Mouse (Mus musculus) kidney, postnatal 14 days (tissue): ENCODE data around the gene Klk15.
"Not testable (repeated sequence)": the region's sequence is repeated elsewhere in the genome, so short reads cannot be mapped to it uniquely, and the experiment has no call there.

ENCODE experiments used
- DNase-seq: peaks from one replicate; pipeline ENCODE4 v3.0.0; 2022; ENCODE audit warnings: mixed read lengths

Gene Klk15

DNA sequence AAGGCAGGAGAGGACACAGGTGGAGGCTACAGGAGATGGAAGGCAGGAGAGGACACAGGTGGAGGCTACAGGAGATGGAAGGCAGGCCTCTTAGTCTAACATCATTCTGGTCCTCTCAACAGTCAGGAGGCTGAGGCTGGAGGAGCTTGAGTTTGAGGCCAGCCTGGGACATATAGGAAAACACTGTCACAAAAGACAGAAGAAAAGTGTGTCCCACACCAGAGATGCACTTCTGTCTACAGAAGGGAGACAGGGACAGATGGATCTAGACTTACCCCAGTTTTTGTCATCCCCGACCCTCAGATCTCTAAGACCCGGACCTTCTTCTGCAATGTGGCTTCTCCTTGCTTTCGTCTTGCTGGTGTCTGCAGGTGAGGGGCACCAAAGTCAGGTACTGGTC lies at the start of gene Klk15:
Klk15 (plus strand) TSS at position 301 of the 400 bp plus-strand sequence.
- DNase-seq = no peak

DNA sequence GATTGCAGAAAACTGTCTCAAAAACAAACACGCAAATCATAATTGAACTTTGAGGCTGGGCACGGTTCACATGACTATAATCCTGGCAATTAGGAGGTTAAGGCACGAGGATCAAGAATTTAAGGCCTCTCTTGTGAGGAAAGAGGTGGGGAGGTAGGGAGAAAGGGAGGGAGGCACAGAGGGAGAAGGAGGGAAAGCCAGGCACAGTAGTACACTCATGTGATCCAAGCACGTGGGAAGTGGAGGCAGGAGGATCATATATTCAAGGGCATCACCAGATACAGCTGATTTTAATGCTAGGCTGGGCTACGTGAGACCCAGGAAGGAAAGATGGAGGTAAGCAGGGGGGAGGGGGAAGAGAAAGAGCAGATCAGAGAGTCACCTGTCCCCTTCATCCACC lies 42.2 kb upstream of the Klk15 start:
- no peak for DNase-seq

DNA sequence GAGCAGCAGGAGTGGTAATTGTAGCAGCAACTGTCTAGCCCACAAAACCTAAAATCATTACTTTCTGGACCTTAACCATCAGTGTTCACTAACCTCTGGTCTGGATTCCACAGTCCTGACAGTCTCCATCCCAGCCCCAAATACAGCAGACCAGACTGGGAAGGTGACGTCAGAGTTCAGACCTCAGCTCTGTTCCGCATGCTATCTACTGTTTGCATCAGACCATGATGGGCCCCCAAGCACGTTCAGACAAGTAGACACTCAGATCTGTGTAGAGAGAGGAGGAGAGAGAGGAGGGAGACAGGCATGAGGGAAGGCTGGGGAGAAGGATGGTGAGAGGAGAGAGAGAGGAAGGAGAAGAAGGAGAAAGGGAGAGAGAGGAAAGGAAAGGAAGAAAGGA lies 41.8 kb upstream of the Klk15 start:
- no peak for DNase-seq

DNA sequence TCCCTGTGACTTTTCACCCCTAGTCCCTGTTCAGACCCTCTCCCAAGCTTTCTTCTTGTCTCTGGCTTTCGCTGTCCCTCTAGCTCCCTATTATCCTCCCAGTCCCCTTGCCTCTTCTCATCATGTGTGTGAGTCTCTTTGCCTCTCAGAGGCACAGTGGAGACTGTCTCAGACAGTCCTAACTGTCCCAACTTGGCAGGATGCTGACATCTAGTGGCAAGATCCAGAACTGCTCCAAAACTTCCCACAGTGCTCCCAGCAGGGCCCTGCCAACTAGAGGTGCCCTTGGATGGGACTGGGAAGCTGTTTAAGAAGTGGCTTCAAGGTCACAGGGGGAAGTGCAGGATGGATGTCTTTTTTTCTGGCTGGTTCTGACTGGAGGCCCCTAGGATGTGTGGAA lies 38.7 kb upstream of the Klk15 start:
- peak; percentile 90 for DNase-seq

DNA sequence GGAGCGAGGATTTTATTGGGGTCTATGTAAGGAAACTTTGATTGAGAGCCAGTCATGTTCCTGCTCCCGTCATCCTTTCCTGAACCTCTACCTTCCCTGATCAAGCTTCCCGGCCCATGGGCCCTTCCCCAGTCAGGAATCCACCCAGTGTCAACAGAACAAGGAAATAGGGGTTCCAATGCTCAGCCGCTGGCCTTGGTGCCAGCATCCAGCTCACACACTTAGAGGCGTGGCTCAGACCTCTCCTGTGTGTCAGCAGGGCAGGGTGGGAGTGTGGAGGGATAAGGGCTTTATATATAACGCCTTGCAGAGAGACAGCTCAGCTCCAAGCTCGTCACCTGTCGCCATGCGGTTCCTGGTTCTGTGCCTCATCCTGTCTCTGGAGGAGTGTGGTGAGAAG lies 18.7 kb upstream of the Klk15 start:
- DNase-seq = no peak

DNA sequence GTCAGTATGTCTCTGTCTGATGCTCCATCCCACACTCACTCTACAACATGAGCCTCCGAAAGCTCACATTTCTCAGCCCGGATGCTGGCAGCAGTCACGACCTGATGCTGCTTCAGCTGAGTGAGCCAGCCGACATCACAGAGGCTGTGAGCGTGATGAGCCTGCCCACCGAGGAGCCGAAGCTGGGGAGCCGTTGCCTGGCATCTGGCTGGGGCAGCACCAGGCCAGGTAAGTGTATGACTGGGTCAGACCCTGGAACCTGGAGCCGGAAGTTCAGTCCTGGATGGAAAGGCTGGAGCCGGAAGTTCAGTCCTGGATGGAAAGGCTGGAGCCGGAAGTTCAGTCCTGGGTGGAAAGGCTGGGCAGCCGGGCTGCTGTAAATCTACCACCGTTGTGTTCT lies 15.1 kb upstream of the Klk15 start:
- no peak for DNase-seq

DNA sequence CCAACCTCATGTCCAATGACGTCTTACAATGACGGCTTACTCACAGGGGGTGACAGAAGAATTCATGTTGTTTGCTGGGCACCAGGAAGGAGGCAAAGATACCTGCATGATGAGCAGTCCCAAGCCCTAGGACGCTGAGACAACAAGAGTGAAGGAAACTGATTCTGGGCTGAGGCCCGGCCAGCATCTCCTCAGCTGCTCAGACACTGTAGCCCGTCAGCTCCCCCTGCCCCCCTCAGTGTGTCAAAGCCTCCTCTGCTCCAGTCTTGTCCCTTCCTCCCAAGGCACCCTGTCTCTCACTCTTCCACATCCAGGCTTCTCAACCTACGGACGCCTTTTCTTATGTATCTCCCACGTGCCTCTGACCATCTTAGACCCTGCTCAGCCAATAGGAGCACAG lies 14.7 kb upstream of the Klk15 start:
- DNase-seq = no peak

DNA sequence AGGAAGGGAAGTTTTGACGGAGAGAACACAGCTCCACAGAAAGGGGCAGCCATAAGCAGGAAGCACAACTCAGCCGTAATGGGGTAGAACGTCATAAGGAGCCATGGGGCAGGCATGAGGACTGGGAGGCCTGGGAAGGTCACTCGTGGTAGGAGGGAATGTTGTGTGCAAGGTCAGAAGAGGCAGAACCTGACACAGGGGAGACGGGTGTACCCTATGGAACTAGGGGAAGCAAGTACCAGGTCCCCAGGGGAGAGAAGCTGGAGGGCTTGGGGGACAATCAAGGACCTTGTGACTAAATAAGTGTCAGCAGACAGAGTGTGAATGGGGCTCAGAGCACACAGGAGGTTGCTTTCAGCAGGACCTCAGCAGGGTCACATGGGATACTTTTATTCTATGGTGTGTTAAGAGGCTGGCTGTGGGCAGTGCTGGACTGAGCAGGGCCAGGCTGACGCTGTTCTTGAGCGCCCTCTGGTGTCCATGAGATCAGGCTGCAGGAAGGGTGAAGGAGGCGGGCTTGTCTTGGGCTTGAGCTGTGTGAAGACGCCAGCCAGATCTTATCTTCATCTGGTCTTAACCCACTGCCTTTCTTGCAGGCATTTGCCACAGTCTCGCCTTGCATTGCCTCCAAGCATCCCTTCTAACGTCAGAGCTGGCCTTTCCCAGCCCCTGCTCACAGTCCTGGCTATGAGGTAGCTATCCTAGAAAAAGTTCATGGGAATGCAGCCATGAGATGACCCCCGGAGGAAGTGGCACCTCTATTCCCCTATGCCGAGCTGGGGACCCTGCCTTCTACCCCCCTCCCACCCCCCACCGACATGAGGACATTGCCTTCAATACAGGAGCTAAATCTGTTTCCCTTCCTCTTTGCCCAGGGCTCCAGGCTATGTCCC lies 13.7 kb upstream of the Klk15 start:
- peak; percentile 75 for DNase-seq

DNA sequence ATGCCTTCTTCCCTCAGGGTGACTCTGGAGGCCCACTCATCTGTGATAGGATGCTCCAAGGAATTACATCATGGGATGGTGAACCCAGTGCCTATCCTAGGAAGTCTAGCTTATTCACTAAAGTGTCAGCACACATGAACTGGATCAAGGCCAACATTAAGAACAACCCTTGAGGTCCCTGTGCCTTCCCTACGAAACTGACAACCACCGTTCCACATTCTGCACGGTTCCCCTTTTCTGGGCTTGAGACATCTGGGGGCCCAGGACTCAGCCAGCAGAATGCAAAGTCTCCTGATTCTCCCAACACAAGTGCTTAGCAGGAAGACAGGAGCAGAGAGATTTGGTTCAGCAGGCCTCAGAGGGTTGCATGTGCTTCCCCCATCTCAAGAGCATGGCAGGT lies 13.0 kb upstream of the Klk15 start:
- DNase-seq = no peak

DNA sequence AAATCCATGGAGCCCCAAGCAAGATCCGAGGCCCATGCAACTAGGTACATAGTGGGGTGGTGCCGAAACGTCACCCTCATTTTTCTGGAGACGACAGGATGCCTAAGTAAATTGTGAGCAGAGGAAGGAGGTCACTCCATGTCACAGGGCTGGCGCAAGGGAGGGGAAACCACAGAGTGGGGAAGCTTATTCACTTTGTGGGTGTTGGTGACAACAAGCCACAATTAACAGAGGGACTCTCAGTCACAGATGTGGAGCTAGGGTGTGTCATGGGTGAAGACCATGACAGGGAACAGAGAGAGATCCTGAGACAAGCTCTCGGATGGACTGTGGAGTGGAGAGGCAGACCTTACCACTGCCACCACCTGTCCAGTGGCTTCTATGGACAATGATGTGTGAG lies 12.5 kb upstream of the Klk15 start:
- DNase-seq = no peak

DNA sequence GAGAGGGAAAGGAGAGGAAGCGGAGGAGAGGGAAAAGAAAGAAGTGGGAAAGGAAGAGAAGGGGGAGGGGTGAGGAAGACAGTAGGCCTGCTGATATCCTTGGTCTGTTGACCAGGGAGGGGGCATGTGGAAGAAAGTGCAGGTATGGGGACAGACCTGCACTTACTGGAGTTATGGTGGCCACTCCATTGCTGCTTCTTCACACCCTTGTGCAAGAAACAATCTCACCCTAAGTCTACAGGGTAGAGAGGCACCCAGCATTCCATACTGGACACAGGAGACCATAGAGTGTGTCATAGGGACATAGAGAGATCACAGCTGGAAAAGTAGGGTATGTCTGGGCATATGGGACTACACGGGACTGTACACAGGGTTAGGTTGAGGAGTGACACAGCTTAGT lies 11.6 kb upstream of the Klk15 start:
- DNase-seq = no peak

DNA sequence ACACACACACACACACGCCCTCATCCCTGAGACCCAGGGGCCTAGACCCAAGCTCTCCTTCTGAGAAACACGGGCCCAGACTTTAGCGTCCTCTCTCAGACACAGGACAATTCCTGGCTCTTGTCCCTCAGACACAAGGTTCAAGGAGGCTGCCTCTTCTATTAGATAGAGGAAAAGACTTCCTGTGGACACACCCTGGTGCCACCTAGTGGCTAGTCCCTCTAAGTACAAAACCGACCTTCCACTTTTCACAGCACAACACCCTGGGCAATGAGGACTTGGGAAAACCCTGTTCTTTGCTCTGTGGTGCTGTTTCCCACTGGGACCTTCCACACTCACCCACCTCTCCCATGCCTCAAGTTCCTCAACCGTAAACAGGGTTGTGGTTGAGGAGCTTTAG lies 7.6 kb upstream of the Klk15 start:
- DNase-seq = no peak

DNA sequence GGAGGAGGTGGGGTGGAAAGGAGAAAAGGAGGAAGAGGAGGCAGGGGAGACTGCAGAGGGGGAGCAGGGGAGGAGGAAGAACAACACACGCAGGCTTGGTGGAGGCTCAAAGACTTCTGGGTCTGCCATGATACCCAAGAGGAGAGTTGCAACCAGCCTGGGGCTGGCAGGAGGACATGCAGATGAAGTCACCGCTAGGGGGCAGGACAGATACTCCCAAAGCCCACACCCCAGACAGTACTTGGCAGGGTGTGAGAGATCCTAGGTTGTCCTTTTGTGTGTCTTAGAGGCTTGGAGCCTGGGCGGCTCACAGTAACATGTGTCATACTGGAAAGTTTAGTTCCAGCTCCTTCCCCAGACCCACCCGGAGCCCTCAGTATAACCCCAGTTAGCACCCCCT lies 5.0 kb upstream of the Klk15 start:
- peak; percentile 32 for DNase-seq

DNA sequence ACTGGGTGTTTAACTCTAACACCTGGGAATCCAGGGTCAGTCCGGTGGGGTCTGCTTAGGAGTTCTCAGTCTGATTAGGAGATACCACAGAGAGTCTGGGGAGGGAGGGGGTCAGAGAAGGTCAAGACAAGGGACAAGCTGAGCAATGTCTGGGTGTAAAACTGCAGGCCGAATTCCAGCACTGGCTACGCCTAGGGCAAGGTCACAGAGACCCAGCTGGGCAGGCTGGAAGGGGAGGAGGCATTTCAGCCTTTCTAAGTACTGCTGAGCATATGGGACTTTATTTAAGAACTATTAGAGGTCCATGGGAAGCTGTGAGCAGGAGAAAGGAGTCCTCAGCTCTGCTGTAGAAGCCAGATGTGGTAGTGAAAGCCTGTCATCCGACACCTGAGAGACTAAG lies 1.2 kb upstream of the Klk15 start:
- peak; percentile 13 for DNase-seq

DNA sequence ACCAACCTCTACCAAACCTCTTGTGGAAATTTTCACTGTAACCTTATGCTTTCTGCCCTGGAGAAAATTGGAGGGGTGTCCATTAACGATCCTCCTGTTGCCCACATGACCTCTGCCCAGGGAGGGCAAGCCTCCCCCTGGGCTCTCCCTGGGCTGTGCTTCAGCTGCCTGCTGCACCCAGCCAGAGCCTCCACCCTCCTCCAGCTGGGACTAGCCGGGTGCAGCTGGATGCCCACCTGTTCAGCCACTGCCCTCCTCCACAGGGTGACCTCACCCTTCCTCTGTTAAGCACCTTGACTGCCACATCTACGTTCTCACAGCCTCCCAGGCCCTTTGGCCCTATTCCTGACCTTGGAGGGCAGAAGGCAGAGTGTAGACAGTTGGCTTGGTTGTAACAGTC lies 1.2 kb downstream of the Klk15 start:
- peak; percentile 49 for DNase-seq

DNA sequence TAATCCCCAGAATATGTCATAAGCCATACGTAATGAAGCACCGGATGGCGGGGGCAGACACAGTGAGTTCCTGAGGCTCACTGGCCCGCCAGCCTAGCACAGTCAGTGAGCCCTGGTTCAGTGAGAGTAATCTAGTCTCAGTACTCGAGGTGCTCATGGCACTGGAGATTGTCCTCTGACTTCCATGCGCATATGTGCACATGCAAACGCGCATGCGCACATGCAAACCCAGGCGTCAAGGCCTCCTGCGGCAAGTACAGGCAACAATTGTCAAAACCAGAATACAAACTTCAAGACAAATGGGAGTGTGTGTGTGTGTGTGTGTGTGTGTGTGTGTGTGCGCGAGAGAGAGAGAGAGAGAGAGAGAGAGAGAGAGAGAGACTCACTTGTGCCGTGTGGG lies 3.0 kb downstream of the Klk15 start:
- DNase-seq = no peak

DNA sequence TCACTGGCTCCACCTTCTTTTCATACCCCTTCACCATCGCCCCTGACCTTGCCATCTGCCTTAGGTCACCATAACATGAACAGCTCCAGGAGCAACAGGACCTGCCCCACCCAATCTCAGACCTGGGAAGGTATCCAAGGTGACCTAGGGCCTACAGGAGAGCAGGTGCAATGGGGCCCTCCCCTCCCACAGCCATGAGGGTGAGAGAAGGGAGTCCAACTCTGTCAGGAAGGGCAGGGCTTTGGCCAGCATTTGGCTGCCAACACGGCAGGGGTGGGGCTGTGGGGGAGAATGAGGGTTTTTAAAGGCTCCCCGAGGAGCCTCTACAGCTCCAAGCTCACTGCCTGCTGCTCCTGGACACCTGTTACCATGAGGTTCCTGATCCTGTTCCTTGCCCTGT lies 8.8 kb downstream of the Klk15 start:
- not testable (repeated sequence) for DNase-seq

DNA sequence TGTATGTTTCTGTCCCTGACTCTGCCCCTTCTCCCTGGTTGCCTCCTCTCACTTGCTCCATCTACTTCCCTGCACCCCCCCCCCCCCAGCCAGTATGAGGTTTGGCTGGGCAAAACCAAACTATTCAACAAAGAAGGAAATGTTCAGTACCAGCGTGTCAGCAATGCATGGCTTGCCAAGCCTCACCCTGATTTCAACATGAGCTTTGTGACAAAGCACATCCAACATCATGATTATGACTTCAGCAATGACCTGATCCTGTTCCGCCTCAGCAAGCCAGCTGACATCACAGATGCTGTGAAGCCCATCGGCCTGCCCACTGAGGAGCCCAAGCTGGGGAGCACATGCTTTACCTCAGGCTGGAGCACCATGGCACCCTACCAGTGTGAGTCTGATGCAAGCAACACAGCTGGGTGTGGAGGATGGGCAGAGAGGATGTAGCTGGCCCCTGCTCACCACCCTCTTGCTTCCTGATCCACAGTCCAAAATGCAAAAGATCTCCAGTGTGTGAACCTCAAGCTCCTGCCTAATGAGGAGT lies 11.3 kb downstream of the Klk15 start:
- no peak for DNase-seq

DNA sequence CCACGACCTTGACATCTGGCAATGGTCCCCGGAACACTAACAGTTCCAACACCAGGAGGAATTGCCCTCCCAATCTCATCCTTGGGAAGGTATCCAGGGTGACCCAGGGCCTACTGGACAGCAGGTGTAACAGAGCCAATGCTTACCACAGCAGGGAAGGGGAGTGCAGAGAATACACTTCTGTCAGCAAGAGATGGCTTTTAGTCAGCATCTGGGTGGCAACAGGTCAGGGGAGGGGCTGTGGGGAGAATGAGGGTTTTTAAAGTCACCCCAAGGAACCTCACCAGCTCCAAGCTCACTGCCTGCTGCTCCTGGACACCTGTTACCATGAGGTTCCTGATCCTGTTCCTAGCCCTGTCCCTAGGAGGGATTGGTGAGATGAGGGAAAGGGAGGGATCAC lies 16.8 kb downstream of the Klk15 start, which contains the start of gene Klk1b8:
Klk1b8 (plus strand) TSS at position 301 of the 400 bp plus-strand sequence.
- DNase-seq = no peak

DNA sequence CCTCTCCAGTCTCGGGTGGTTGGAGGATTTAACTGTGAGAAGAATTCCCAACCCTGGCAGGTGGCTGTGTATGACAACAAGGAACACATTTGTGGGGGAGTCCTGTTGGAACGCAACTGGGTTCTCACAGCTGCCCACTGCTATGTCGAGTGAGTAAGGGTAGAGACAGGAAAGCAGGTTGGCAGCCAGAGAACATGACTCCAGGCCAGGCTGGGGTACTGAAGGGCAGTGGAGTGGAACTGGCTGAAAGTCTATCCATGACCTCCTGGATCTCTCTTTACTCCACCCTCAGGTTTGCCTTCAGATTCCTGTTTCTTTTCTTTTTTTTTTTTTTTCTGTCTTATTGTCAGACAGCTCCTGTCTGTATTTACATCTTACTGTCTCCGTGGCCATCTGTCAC lies 19.2 kb downstream of the Klk15 start:
- peak; percentile 44 for DNase-seq

DNA sequence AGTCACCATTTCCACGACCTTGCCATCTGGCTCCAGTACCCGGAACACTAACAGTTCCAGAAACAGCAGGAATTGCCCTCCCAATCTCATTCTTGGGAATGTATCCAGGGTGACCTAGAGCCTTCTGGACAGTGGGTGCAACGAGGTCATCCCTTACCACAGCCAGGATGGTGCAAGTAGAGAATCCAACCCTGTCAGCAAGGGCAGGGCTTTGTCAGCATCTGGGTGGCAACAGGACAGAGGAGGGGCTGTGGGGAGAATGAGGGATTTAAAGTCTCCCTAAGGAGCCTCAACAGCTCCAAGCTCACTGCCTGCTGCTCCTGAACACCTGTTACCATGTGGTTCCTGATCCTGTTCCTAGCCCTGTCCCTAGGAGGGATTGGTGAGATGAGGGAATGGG lies 32.9 kb downstream of the Klk15 start, which contains the start of gene Klk1b1:
Klk1b1 (plus strand) TSS at position 301 of the 400 bp plus-strand sequence.
- no peak for DNase-seq

DNA sequence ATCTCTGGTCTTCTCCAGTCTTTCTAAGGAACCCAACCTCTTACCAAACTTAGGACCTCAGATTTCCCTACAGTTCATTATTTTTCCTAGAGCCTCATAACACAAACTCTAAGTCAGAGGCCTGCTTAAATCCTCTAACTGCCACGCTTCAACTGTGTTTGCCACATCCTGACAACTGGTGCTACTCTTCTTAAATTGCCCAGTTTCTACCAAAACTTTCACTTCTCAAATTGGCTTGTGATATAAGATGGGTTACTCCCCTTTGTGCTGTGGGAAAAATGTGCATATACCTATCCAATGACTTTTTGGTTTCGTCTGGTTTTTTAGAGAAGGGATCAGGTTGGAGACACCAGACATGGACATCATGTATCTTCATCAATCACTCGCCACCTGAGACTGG lies 33.5 kb downstream of the Klk15 start:
- DNase-seq = no peak

DNA sequence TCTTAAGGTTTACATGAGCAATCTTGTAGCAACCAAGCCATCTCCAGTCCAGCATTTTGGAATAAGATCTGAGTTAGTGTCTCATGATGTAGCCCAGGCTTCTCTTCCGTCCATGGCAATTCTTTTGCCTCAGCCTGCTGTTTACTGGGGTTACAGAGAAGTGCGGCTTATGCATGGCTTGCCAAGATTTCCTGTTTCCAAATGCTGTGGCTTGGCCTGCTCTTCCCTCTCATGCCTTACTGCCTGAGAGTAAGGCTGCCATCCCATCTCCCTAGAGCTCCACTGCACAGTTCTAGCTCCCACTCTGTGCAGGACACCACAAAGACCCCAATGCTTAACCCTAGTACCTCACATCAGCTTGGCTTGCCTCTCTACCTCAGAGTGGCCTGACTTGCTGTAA lies 34.1 kb downstream of the Klk15 start:
- no peak for DNase-seq

DNA sequence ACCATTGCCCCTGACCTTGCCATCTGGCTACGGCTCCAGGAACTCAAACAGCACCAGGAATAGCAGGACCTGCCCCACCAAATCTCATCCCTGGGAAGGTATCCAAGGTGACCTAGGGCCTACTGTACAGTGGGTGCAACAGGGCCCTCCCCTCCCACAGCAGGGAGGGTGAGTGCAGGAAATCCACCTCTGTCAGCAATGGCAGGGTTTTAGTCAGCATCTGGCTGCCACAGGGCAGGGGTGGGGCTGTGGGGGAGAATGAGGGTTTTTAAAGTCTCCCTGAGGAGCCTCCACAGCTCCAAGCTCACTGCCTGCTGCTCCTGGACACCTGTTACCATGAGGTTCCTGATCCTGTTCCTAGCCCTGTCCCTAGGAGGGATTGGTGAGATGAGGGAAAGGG lies 42.2 kb downstream of the Klk15 start, which contains the start of gene Klk1b9:
Klk1b9 (plus strand) TSS at position 301 of the 400 bp plus-strand sequence.
- not testable (repeated sequence) for DNase-seq

DNA sequence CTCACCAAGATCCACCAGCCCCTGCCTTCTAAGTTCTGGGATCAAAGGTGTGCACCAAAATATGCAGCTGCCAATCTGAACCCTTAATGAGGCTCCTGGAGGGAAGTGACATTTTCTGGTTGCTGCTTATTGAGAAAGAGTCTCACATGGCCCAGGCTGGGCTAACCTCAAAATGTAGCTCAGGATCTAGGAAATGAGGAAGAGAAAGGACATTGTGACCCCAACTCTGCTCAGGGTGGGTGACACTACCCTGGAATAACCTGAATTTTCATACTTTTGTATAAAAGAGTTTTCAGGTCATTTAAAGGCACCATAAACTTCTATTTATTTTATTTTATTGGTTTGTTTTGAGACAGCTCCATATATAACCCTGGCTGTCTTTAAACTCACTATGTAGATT lies 52.1 kb downstream of the Klk15 start:
- DNase-seq = no peak
